Mouse (Mus musculus) megakaryocyte, embryonic 14.5 days (primary cell): Measurements from ENCODE around the gene Amacr.

Source experiments
- FLI1 ChIP-seq: IDR thresholded peaks from 2 replicates; pipeline ENCODE4 v1.6.1; 2012; ENCODE audit warnings: low read length, inconsistent platforms, mixed read lengths
- GATA1 ChIP-seq: IDR thresholded peaks from 3 replicates; pipeline ENCODE4 v1.6.1; 2012; ENCODE audit warnings: mixed read lengths, low read length, inconsistent platforms, borderline replicate concordance

GRCm38 (mm10) chr15:10951951-10952759 is 29.4 kb upstream of the Amacr start, which contains the start of gene C1qtnf3:
- TF ChIP-seq GATA1 (no peak), FLI1 (no peak)
